Mouse (Mus musculus): ENCODE data around the gene Bmp4.

Bmp4 gene

GRCm38 (mm10) chr14:46390249-46390775 is at the start of gene Bmp4:
Gene Bmp4 (minus strand): TSS chr14:46390669.
- peak; percentile 86 to 87 for DNase-seq

- DNase-seq: peak; percentile 58 to 61
These were observed 49.1 kb upstream of the Bmp4 start for GRCm38 (mm10) chr14:46439461-46440048.

DNA sequence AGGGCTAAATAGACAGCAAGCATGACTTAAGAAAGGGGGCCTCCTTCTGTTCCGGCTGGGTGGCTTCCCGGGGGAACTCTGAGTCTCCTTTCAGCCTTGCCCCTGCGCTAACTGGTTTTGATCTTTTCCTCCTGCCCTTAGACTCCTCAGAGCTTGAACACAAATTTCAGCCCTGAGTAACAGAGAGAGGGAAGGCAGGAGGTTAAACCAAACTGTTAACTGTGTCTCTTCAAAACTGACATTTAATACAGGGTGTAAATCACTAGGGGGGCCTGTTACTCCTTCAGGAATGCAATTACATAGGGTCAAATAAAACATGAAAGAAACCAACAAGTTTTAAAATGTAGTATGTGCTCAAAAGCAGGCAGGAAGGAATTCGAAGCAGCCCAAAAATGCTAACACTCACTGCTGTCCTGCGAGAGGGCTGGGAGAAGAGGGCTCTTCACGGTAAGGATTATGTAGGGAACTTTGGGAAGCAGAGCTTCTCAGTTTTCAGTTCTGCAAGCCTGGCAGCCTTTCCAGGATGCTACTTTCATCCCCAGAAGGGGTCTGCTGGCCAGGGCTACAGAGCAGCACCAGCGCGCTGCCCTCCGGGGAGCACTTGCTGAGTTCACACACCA is 46.1 kb upstream of the Bmp4 start:
- DNase-seq: peak in 1 of 2 experiments; percentile 17

GRCm38 (mm10) chr14:46430231-46430630 is 39.8 kb upstream of the Bmp4 start:
- no peak for DNase-seq

DNA sequence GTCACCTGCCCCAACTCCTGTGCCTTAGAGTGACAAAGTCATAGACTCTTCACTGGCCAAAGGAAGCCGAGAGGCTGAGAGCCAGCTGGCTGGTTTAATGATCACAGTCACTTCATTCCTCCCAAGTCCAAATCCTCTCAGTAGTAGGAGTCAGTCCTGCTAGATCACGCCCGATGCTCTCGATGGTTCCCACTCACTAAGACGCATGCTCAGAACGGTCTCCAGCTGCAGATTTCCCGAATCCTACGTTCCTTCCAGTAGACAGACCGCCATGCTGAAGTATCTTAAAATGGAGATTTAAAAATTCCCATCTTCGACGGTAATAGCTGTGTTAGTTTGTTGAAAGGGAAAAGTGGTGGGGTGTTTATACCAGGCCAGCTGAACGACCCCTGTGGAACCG is 36.8 kb upstream of the Bmp4 start:
- DNase-seq: no peak

- DNase-seq: no peak
These were observed 31.4 kb upstream of the Bmp4 start for GRCm38 (mm10) chr14:46421823-46422222.

DNA sequence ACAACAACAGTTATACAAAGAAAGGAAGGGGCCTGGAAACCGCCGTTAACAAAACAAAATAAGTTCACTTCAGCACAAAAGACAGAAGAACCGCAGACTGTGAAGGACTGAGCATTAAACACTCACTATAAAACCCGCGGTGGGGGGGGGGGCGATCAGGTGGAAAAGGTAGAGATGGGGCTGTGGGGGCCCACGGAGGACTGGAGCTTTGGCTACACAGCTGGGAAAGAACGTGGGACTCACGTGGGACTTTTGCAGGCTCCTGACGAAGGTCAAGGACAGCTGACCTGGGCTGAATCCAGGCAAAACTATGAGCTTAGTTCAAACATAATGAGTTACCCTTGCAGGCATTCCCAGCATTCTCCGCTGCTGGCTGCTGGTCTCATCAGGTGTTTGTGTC is 28.8 kb upstream of the Bmp4 start:
- DNase-seq: no peak

DNA sequence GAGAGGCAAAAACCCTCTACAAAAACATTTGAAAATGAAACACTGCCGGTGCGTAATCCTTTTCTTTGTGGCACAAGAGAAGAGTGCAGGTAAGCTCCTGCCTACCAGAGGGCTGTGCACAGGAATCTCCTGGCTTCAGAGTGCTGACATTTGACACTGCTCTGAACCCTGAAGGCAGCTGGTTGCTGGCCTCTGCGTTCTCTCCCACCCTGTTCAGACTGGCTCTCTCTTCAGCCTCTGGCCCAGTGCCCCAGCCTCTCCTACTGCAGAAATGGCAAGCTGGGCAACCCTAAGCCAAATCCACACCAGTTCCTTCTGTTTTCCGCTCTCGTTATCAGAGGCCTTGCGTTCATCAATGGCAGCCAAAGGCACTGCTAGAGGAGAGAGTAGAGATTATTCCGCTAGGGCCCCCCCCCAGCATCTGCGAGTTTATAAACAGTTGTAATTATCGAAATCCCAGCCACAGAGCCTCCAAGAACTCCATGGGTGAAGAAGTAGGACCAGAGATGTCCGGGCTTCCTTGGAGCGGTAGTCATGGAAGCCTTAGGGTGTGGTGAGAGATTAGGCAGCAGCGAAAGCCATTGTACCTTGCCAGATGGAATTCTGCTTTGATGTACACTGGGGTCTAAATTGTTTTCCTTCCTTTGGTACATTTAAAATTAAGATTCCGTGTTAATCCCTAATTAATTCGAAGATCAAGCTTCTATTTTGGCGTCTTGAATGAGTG is 28.1 kb upstream of the Bmp4 start:
- peak; percentile 19 to 25 for DNase-seq

GRCm38 (mm10) chr14:46412497-46413000 is 22.1 kb upstream of the Bmp4 start:
- no peak for DNase-seq

GRCm38 (mm10) chr14:46410557-46411120 is 20.2 kb upstream of the Bmp4 start:
- no peak for DNase-seq

DNA sequence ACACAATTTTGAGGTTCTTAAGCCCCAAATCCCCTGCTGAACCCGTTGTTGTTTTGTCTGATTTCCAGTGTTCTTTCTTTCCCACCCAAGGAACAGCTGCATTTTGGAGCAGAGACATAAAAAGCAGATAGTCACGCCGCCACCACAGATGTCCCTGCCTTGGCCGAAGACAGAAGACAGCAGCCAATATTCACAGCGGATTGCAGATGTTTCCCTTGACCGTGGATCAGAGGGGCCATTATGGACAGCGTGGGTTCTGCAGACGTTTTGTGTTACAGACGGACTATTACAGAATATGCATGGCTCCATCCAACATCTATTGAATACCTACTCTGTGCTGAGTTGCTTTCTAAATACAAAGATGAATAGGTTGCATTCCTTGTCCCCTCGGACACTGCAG is 18.5 kb upstream of the Bmp4 start:
- DNase-seq: no peak

- DNase-seq: peak in 1 of 2 experiments; percentile 8
These were observed 17.9 kb upstream of the Bmp4 start for GRCm38 (mm10) chr14:46408319-46408718.

DNA sequence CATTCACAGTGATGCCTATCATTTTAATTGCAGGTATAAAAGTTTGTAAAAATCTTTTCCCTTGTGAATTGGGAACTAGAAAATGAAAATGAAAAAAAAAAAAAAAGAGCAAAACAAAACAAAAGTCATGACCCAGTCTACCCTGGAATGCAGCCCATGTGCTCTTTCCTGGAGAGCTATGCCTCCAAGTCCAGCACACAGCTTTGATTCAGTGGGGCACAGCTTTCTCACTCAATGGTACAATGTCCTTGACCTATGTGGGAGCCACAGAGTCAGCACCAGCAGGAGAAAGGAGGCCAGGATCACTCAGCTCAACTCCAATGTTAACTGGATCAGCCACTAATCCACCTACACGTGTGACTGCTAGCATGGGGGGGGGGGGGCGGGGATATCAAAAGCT is 9.5 kb upstream of the Bmp4 start:
- DNase-seq: no peak

- DNase-seq: peak; percentile 65 to 76
These were observed 7.7 kb upstream of the Bmp4 start for GRCm38 (mm10) chr14:46398091-46398695.

DNA sequence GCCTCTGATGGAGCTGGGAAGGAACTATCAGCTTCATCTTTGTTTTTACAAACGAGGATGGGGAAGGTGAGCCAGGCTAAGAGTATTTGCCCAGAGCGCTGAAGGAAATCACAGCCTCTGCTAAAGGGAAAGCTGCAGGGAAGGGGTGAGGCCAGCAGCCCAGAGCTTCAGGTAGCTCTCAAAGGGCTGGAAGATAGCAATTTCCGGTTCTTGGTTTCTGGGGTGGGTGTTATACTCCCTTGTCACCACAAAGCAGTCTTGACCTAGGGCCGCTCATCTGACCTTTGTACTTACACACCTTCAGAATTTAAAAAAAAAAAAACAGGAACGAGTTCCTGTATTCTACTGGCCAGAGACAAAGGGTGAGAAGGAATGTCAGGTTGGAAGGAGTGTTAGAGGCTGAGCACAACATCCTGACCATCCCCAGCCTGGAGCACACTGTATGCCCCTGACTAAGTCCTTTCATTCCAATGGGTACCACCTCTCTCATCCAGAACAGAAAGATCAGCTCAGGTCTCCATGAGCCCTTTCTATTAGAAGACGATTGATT is 1.2 kb upstream of the Bmp4 start:
- no peak for DNase-seq

GRCm38 (mm10) chr14:46389438-46390248 is 826 bp downstream of the Bmp4 start:
- DNase-seq: no peak

DNA sequence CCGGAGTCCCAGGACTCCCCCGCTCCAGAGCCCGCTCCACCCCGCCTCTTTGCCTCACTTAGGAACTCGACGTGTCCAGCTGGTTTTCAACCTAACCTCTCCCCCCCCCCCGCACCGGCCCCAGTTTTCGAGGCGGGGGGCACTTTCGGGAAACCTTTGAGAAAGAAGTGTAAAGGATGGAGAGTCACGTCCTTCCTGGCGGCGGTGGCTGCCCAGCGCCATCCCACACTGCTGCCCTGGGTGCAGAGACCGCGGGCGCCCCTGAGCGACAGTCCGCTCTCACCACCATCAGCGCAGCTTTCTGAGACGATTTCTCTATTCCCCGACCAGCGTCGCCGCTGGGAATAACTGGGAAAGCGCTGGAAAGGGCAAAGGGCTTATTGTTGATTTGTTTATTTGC is 1.8 kb downstream of the Bmp4 start:
- peak; percentile 65 for DNase-seq

- peak; percentile 54 to 55 for DNase-seq
These were observed 2.5 kb downstream of the Bmp4 start for GRCm38 (mm10) chr14:46387821-46388481.

DNA sequence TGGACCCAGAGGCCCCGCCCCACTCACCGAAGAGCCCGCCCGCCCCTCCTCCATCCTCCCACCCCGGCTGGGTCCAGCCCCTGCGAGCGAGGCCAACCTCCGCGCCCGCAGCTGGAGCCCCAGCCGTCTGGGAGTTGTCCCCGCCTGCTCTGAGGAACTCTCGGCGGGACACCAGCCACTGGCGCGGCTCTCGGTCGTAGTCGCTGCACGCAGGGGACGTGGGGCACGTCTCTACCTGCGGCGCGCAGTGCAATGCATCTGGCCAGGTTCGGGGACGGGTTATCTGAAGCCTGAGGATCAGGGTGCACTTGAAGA is 3.2 kb downstream of the Bmp4 start:
- peak; percentile 90 to 92 for DNase-seq

DNA sequence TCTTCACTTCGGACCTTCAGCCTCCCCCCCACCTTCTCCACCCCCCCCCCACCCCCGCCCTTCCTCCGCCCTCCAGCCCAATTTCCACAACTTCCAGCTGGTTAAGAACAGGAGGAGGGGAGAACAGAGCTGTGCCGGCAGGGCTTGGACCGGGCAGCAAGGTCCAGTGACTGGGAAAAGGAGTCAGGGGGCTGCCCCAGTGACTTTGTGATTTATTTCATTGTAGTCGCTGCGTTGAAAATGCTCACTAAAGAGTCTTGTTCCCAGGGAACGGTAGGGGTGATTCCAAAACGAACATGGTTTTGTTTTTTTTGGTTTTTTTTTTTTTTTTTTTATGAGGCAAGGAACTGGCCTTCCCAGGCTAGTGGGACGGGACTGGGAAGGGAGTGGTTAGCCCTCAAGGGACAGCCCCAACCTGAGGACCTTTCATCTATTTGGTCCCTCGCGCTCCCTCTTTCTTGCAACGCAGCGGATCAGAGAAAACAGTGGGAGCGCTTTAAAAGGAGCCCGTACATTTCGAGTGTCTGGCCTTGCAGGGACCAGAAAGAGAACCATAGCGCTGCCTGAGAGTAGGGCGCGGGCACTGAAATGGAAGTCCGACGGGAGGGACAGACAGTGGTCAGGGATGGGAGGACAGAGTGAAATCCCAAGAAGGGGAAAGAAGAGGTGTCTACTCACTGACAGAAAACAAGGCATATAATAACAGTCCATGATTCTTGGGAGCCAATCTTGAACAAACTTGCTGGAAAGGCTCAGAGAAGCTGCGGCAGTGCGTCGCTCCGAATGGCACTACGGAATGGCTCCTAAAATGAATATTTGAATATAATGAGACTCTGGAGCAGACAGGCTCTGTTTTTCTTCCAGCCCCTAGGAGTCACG is 3.8 kb downstream of the Bmp4 start:
- DNase-seq: peak in 1 of 2 experiments; percentile 35
